Mouse (Mus musculus) left cerebral cortex, adult 9 months (tissue): ENCODE results near the gene Gm12253.

Source experiments
- DNase-seq, 2 experiments: peaks; one replicate each; pipeline ENCODE4 v3.0.0; 2022; ENCODE audit warnings: low spot score in 2 of 2

Gene Gm12253

DNA sequence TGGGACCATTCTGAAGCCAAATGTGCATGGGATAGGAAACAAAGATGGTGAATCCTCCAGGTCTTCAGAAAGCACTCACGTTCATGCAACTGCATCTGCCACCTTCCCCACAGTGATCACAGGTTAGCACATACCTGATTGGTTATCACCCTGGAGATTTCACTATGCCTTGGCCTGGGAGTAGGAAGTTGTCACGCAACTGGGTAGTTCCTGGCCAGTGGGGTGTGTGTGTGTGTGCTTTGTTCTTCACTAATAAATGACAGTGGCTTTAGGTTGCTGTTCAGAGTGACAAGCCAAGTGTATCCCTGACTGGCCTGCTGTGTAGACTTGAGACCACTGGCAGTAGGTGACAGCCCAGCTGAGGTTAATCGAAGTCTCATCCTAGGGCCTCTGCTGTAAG lies at the start of gene Gm12253:
Gm12253 (plus strand) TSS at position 301 of the 400 bp plus-strand sequence.
- no peak for DNase-seq

DNA sequence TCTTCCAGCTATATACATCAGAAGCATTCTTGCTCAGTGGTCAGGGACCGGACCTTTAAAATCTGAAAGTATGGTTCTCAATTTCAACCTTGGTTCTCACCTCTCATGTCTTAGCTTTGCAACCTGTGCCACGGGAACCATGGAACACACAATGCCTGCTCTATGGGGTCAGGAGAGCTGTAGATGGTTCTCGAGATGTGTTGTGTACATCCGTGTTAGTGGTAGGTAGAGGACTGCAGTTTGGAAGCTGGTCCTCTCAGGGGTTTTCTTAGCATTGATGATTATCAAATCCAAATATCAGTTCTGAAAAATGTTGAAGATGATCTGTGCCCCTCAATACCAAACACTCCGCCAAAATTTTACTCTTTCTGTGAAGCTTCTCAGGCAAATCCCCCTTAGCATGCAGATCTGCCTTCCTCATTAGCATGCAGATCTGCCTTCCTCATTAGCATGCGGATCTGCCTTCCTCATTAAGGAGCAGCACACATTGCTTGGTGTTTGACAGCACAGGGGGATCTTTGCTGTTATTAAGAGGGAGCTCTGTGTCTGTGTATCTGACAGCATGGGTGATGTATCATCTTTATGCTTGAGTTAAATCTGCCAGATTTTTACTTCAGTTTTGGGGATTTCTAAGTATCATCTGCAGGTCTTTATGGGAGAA lies 32.2 kb upstream of the Gm12253 start:
- DNase-seq, result no peak

DNA sequence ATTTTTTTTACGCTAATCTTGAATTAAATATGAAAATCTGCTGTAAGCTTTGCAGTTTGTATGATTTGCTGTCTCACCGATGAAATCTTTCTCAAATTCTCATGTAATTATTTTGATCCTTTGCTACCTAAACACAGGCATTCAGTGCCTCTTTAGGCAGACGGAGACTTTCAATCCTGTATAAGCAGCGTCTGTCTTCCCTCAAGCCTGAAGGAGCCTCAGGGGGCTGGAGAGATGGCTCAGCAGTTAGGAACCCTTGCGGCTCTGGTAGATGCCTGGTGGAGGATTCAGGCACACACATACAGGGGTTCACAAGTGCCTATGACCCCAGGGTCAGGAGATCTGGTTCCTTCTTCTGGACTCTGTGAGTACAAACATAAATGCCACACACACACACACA lies 31.7 kb upstream of the Gm12253 start:
- no peak for DNase-seq

DNA sequence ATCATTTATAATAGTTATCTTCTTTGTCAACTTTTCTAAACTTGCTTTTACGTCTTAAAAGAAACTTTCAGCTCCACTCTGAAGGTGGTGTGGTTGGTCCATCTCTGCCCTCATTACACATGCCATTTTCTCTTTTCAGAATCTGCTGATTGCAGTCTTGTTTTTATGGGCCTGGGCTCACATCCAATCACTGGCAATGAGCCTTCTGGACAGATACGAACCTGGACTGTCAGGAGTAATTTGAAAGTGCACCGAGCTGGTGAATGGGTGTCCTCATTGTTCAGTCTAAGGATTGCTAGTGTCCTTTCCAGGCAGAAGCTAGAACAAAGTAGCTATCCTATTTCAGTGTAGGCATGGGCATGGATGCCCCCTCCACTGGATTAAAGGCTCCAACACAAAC lies 24.3 kb upstream of the Gm12253 start:
- DNase-seq, result no peak

DNA sequence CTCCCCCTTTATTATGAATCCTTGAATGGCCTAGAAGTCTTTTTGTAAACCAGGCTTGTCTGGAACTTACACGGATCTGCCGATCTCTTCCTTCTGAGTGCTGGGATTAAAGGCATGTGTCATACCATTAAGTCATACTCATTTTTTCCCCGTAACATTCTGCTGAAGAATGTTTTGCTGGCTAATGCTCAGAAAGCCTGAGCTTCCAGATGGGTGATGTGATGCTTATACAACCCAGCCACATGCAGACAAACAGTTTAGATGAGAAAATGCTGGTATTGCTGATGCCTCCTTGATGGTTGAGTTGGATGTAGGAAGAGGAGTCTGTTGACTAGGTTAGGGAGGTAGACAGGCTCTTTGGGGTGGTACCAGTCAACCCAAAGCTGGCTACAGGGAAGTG lies 14.0 kb upstream of the Gm12253 start:
- peak in 1 of 2 experiments; percentile 3 for DNase-seq

DNA sequence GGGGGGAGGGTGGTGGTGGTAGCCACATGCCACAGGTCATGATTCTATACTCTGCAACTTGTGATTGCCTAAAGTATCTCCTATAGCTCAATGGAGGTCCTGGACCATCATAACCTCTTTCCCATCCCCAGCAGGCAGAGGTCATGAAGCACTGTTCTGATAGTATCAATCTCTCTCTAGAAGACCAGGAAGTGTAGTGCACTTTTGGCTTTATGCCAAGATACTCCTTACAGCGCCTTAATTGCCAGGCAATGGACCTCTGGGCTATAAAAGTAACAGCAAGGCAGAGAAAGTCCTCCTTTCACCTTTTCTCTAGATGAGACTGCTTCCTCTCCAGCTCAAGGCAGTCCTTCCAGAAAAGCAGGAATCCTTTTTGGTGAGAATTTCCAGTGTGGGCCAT lies 11.5 kb upstream of the Gm12253 start, which contains the start of gene 1810065E05Rik:
1810065E05Rik (plus strand) TSS at position 297 of the 400 bp plus-strand sequence.
- DNase-seq, result no peak

DNA sequence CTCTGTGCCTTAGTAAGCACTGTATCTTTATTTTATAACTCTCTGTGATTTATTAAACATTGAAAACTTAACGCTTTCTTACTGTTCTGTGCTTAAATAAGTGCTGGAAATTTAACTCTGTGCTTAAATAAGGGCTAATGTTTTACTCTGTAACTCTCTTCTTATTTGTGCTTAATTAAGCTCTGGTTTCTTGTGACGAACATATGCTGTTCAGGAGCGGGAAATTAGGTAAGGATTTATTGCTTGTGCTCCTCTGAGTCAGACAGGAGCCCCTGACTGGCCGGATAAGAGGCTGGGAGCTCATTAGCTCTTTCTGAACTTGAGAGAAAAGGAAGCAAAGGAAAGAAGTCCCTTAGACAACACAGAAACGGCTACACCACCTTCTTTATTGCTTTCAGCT lies 5.5 kb downstream of the Gm12253 start:
- no peak for DNase-seq

DNA sequence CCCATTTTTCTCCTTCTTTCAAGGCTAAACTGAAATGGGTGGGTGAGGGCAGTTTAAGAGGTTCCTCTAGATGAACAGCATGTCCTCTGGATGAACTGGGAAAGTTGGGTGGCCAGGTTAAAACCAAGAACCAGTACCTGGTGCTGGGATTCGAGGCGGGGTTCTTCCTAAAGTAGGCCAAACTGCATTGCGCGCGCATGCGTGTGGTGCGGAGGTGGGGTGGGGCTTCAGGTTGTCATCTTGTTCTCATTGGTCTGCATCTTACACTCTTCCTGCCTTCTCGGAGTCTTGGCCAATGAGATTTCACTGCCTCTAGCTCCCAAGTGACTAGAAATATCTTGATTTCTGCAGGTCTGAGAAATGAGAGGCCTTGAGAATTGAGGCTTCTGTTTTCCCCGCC lies 20.4 kb downstream of the Gm12253 start, which contains the start of gene Lypd9:
Lypd9 (minus strand) TSS at position 165 of the 400 bp plus-strand sequence.
- no peak for DNase-seq

DNA sequence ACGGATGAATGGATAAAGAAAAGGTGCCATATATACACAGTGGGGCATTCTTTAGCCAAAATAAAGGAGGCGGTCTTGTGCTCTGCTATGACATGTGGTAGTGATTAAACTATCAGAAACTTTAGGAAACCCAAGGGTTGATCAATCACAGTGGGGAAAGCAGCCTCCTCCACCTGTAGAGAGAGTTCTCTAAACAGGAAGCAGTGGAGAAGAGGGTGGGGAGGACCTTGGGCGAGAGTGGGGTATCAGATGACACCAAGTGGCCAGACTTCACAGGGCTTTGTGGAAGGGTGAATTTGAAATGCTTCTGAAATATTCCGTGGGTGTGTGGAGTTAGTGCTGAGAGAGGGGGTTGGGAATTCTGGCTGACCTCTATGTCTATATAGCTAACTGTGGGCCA lies 21.2 kb downstream of the Gm12253 start:
- DNase-seq, result no peak

DNA sequence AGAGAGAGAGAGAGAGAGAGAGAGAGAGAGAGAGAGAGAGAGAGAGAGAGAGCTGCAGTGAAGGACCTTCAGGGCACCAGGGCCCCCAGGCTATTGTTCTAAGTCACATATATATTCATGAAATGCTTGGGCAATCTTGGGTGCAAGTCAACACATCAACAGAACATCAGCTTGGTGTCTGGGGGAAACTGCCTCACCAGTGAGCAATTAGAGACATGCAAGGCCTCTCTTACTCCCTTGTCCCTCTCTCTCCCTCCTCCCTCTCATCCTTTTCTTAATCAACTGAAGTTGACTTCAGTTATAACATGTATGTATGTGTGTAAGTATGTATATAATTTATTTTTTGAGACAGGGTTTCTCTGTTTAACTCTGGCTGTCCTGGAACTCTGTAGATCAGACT lies 29.8 kb downstream of the Gm12253 start, which contains the start of gene Olfr30:
Olfr30 (minus strand) TSS at position 101 of the 400 bp plus-strand sequence.
- DNase-seq, result no peak
